Mouse (Mus musculus): ENCODE data around the gene Sh3bp1. TPM values are rescaled to one million over a fixed set of nuclear protein-coding genes. Genes with fewer than 3 reads are reported as not detected.
"Not testable (repeated sequence)": the region's sequence is repeated elsewhere in the genome, so short reads cannot be mapped to it uniquely, and the experiment has no call there.

Gene Sh3bp1
- polyA plus RNA-seq, 1 experiment = 3.3 TPM

GRCm38 (mm10) chr15:78877810-78878390 is 21.7 kb upstream of the Sh3bp1 start:
- peaks cover 10% of the 10 kb centered on the region for H3K4me1 ChIP-seq (ENCODE audit: control insufficient read depth, insufficient read depth, low read length)

DNA sequence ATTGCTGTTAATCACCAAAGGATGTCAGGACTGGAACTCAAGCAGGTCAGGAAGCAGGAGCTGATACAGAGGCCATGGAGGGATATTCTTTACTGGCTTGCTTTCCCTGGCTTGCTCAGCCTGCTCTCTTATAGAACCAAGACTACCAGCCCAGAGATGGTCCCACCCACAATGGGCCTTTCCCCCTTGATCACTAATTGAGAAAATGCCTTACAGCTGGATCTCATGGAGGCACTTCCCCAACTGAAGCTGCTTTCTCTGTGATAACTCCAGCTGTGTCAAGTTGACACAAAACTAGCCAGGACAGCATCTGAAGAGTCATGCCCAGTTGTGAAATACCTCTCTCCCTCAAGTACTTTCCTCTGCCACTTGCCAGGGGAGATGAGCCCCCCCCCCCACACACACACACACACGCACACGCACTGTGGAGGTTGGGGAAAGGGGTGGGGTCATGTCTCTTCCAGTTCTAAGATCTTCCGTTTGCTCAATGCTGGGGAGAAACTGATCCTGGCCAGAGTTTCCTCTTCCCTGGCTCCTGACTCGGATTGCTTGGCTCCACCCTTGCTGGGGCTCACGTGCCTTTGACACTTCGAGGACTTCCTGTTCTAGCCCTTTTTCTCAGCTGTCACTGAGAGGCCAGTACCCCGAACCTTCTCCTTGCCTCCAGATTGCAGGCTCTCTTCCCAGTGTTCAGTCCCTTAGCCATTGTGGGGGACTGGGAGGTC is 20.6 kb upstream of the Sh3bp1 start:
- H3K4me1 ChIP-seq (ENCODE audit: control insufficient read depth, insufficient read depth, low read length) = peaks cover 10% of the 10 kb centered on the region
- not testable (repeated sequence) for H3K27ac ChIP-seq (ENCODE audit: control insufficient read depth, insufficient read depth, low read depth, low read length); H3K4me3 ChIP-seq (ENCODE audit: control insufficient read depth, low read depth, low read length); H3K27me3 ChIP-seq (ENCODE audit: control insufficient read depth, insufficient read depth, low read length); H3K36me3 ChIP-seq (ENCODE audit: control insufficient read depth, insufficient read depth, low read length)

More at GRCm38 (mm10) chr15:78877810-78878390, 21.7 kb upstream of the Sh3bp1 start:
- no peaks in the 10 kb centered on the region; the same call in 1 of the 2 replicates for H3K36me3 ChIP-seq (ENCODE audit: control insufficient read depth, insufficient read depth, low read length)
- no peak for TF ChIP-seq CTCF (IDR thresholded peaks at IDR 0.05; ENCODE audit: control insufficient read depth, insufficient read depth, insufficient replicate concordance, low read depth, low read length)
- 0 out of 2 replicates have a peak, but pooled peaks have one; percentile 1 for TF ChIP-seq POLR2A (IDR thresholded peaks at IDR 0.05; ENCODE audit: control insufficient read depth, low read depth, low read length)
- no peaks in the 10 kb centered on the region for H3K27me3 ChIP-seq (ENCODE audit: control insufficient read depth, insufficient read depth, low read length)
- H3K27ac ChIP-seq (ENCODE audit: control insufficient read depth, insufficient read depth, low read depth, low read length) = peak overlapping the region; percentile 73
- H3K4me3 ChIP-seq (ENCODE audit: control insufficient read depth, low read depth, low read length) = peak overlapping the region; percentile 83

GRCm38 (mm10) chr15:78880432-78880831 is 19.1 kb upstream of the Sh3bp1 start:
- Histone ChIP-seq H3K4me3 (ENCODE audit: control insufficient read depth, low read depth, low read length) (no peak overlapping the region), H3K27ac (ENCODE audit: control insufficient read depth, insufficient read depth, low read depth, low read length) (no peak overlapping the region), H3K4me1 (ENCODE audit: control insufficient read depth, insufficient read depth, low read length) (peaks cover 10% of the 10 kb centered on the region), H3K27me3 (ENCODE audit: control insufficient read depth, insufficient read depth, low read length) (no peaks in the 10 kb centered on the region), H3K36me3 (ENCODE audit: control insufficient read depth, insufficient read depth, low read length) (peaks cover 2% of the 10 kb centered on the region; the same call in 1 of the 2 replicates)
- TF ChIP-seq CTCF (IDR thresholded peaks at IDR 0.05; ENCODE audit: control insufficient read depth, insufficient read depth, insufficient replicate concordance, low read depth, low read length) (no peak), POLR2A (IDR thresholded peaks at IDR 0.05; ENCODE audit: control insufficient read depth, low read depth, low read length) (no peak)

DNA sequence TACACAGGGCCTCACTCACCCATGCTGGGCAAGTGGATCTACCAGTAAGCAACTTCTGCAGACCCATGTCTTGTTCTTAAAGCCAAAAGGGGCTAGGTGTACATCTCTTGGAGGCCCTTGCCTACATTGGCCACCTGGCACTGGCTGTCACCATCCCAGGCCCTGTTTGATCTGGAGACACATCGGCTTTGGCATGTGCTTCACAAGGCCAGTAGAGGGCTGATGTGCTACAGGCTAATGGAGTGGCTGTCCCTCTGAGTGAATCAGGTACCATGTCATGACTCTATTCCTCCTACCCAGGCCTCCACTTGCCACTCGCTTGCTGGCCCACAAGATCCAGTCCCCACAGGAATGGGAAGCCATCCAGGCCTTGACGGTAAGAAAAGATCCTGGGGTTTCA is 17.7 kb upstream of the Sh3bp1 start:
- Histone ChIP-seq H3K27ac (ENCODE audit: control insufficient read depth, insufficient read depth, low read depth, low read length) (no peak overlapping the region), H3K27me3 (ENCODE audit: control insufficient read depth, insufficient read depth, low read length) (no peaks in the 10 kb centered on the region), H3K36me3 (ENCODE audit: control insufficient read depth, insufficient read depth, low read length) (peaks cover 2% of the 10 kb centered on the region), H3K4me3 (ENCODE audit: control insufficient read depth, low read depth, low read length) (no peak overlapping the region), H3K4me1 (ENCODE audit: control insufficient read depth, insufficient read depth, low read length) (peaks cover 6% of the 10 kb centered on the region)
- no peak for TF ChIP-seq POLR2A (IDR thresholded peaks at IDR 0.05; ENCODE audit: control insufficient read depth, low read depth, low read length)

- no peak overlapping the region for H3K4me3 ChIP-seq (ENCODE audit: control insufficient read depth, low read depth, low read length)
- H3K27ac ChIP-seq (ENCODE audit: control insufficient read depth, insufficient read depth, low read depth, low read length) = no peak overlapping the region
- H3K27me3 ChIP-seq (ENCODE audit: control insufficient read depth, insufficient read depth, low read length) = no peaks in the 10 kb centered on the region
- H3K4me1 ChIP-seq (ENCODE audit: control insufficient read depth, insufficient read depth, low read length) = peaks cover 5% of the 10 kb centered on the region
- H3K36me3 ChIP-seq (ENCODE audit: control insufficient read depth, insufficient read depth, low read length) = peaks cover 2% of the 10 kb centered on the region
- TF ChIP-seq POLR2A (IDR thresholded peaks at IDR 0.05; ENCODE audit: control insufficient read depth, low read depth, low read length) (no peak), CTCF (IDR thresholded peaks at IDR 0.05; ENCODE audit: control insufficient read depth, insufficient read depth, insufficient replicate concordance, low read depth, low read length) (no peak)
Measured at GRCm38 (mm10) chr15:78889401-78889853, 10.1 kb upstream of the Sh3bp1 start.

DNA sequence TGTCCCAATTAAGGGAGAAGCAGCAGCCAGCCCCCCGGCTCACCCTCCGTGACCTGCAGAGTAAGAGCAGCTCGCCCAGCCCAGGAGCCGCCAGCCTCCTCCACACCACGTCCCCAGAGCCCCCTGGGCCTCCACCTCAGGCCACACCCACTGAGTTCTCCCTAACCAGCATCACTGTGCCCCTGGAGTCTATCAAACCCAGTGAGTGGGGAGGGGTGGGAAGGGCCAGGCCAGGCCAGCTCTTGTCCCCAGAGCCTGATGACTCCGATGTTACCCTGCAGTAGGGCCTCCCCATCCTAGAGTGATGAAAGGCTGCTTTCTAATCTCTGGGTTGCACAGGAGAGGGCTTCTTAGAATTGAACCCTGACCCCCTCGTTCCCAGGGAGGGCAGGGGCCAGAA is 7.1 kb upstream of the Sh3bp1 start:
- no peak overlapping the region for H3K4me3 ChIP-seq (ENCODE audit: control insufficient read depth, low read depth, low read length)
- H3K27ac ChIP-seq (ENCODE audit: control insufficient read depth, insufficient read depth, low read depth, low read length) = no peak overlapping the region
- H3K27me3 ChIP-seq (ENCODE audit: control insufficient read depth, insufficient read depth, low read length) = no peaks in the 10 kb centered on the region
- TF ChIP-seq POLR2A (IDR thresholded peaks at IDR 0.05; ENCODE audit: control insufficient read depth, low read depth, low read length) (no peak), CTCF (IDR thresholded peaks at IDR 0.05; ENCODE audit: control insufficient read depth, insufficient read depth, insufficient replicate concordance, low read depth, low read length) (no peak)
- H3K4me1 ChIP-seq (ENCODE audit: control insufficient read depth, insufficient read depth, low read length) = peaks cover 7% of the 10 kb centered on the region
- no peaks in the 10 kb centered on the region; the same call in 1 of the 2 replicates for H3K36me3 ChIP-seq (ENCODE audit: control insufficient read depth, insufficient read depth, low read length)

GRCm38 (mm10) chr15:78894726-78895125 is 4.8 kb upstream of the Sh3bp1 start:
- Histone ChIP-seq H3K27ac (ENCODE audit: control insufficient read depth, insufficient read depth, low read depth, low read length) (no peak overlapping the region), H3K27me3 (ENCODE audit: control insufficient read depth, insufficient read depth, low read length) (no peaks in the 10 kb centered on the region), H3K4me3 (ENCODE audit: control insufficient read depth, low read depth, low read length) (no peak overlapping the region), H3K4me1 (ENCODE audit: control insufficient read depth, insufficient read depth, low read length) (peaks cover 7% of the 10 kb centered on the region), H3K36me3 (ENCODE audit: control insufficient read depth, insufficient read depth, low read length) (no peaks in the 10 kb centered on the region; the same call in 1 of the 2 replicates)
- TF ChIP-seq POLR2A (IDR thresholded peaks at IDR 0.05; ENCODE audit: control insufficient read depth, low read depth, low read length) = no peak
- TF ChIP-seq CTCF (IDR thresholded peaks at IDR 0.05; ENCODE audit: control insufficient read depth, insufficient read depth, insufficient replicate concordance, low read depth, low read length) = no peak
